Mouse (Mus musculus) small intestine, adult 2 months (tissue): ENCODE results near the gene Hsp90aa1. TPM values are rescaled to one million over a fixed set of nuclear protein-coding genes. Genes with fewer than 3 reads are reported as not detected.

Experiments used
- H3K27ac ChIP-seq: fragments of 200-500 bp; 2 replicates; pipeline ENCODE4 v1.5.1; 2012; ENCODE audit warnings: low read depth, low read length, control low read depth, inconsistent platforms; ENCODE audit not compliant: insufficient read depth
- H3K27me3 ChIP-seq: fragments of 200-500 bp; 2 replicates; pipeline ENCODE4 v1.6.1; 2012; ENCODE audit warnings: mild to moderate bottlenecking, moderate library complexity, low read length, inconsistent platforms; ENCODE audit not compliant: control insufficient read depth, insufficient read depth
- H3K36me3 ChIP-seq: fragments of 200-500 bp; 2 replicates; pipeline ENCODE4 v1.6.1; 2012; ENCODE audit warnings: mild to moderate bottlenecking, low read length, control low read depth, inconsistent platforms; ENCODE audit not compliant: control insufficient read depth, insufficient read depth
- H3K4me1 ChIP-seq: fragments of 200-500 bp; 2 replicates; pipeline ENCODE4 v1.6.1; 2012; ENCODE audit warnings: low read length, inconsistent platforms, mixed read lengths; ENCODE audit not compliant: control insufficient read depth, insufficient read depth, insufficient read length
- H3K4me3 ChIP-seq: fragments of 200-500 bp; 2 replicates; pipeline ENCODE4 v1.5.1; 2012; ENCODE audit warnings: low read depth, mild to moderate bottlenecking, control low read depth, inconsistent platforms, low read length, moderate library complexity
- CTCF ChIP-seq: fragments of 200-500 bp; IDR thresholded peaks from 2 replicates; pipeline ENCODE4 v1.5.1; 2012; ENCODE audit warnings: low read depth, mild to moderate bottlenecking, control low read depth, inconsistent platforms, low read length, moderate library complexity, mixed read lengths; ENCODE audit not compliant: insufficient replicate concordance, insufficient read length; ENCODE audit errors: extremely low read depth
- POLR2A ChIP-seq: fragments of 200-500 bp; IDR thresholded peaks from 2 replicates; pipeline ENCODE4 v1.6.1; 2012; ENCODE audit warnings: low read depth, mild to moderate bottlenecking, control low read depth, inconsistent platforms, low read length, moderate library complexity
- WGBS: fragments of 180-500 bp; shearing (Covaris S2); methylation state at CpG from one replicate; pipeline ENCODE4 v1.1.7; 2018; 5-methylcytosine and 5-hydroxymethylcytosine counted together
- polyA plus RNA-seq: library from polyadenylated mRNA; depleted of rRNA; stranded (reverse); fragments of >200 nt; gene quantifications from 2 replicates; pipeline ENCODE4 v1.2.3, GENCODE M21; 2012; rRNA removed

Gene Hsp90aa1
- polyA plus RNA-seq, 1 experiment, result 23.2 TPM

GRCm38 (mm10) chr12:110674243-110674642 lies 28.3 kb downstream of the Hsp90aa1 start:
- 0 out of 2 replicates have a peak, but pooled peaks cover 2% of the 10 kb centered on the region for H3K36me3 ChIP-seq
- H3K4me1 ChIP-seq, result no peaks in the 10 kb centered on the region
- 56% methylated on average over 5 of the region's 5 CpGs for WGBS
- H3K27me3 ChIP-seq, result no peaks in the 10 kb centered on the region
- H3K27ac ChIP-seq, result no peak overlapping the region
- TF ChIP-seq CTCF (peak; percentile 23; the same call in 1 of the 2 replicates), POLR2A (no peak)
- no peak overlapping the region for H3K4me3 ChIP-seq

GRCm38 (mm10) chr12:110667466-110668077 lies 35.0 kb downstream of the Hsp90aa1 start:
- H3K36me3 ChIP-seq, result peaks cover 60% of the 10 kb centered on the region

GRCm38 (mm10) chr12:110661746-110662145 lies 40.8 kb downstream of the Hsp90aa1 start:
- no peaks in the 10 kb centered on the region for H3K4me1 ChIP-seq
- TF ChIP-seq POLR2A (no peak), CTCF (no peak)
- H3K27me3 ChIP-seq, result no peaks in the 10 kb centered on the region
- H3K4me3 ChIP-seq, result no peak overlapping the region
- H3K27ac ChIP-seq, result no peak overlapping the region
- peaks cover 95% of the 10 kb centered on the region for H3K36me3 ChIP-seq
- WGBS, result 96% methylated on average over 14 of the region's 14 CpGs

More at GRCm38 (mm10) chr12:110667466-110668077, 35.0 kb downstream of the Hsp90aa1 start:
- no peak overlapping the region for H3K4me3 ChIP-seq
- WGBS, result 76% methylated on average over 13 of the region's 13 CpGs
- H3K4me1 ChIP-seq, result no peaks in the 10 kb centered on the region
- no peaks in the 10 kb centered on the region for H3K27me3 ChIP-seq
- no peak for TF ChIP-seq POLR2A
- TF ChIP-seq CTCF, result no peak
- H3K27ac ChIP-seq, result no peak overlapping the region

DNA sequence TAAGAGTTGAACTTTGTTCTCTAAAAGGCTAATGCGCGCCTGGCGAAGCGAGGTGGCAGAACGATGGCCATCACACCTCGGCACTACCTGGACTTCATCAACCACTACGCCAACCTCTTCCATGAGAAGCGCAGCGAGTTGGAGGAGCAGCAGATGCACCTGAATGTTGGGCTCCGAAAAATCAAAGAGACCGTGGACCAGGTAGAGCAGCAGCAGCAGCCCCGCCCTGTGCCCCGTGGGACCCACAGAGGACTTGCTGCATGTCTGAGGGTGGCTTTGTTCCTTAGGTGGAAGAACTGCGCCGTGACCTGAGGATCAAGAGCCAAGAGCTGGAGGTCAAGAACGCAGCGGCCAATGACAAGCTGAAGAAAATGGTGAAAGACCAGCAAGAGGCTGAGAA lies 51.1 kb downstream of the Hsp90aa1 start:
- WGBS, result 95% methylated on average over 17 of the region's 17 CpGs
- Histone ChIP-seq H3K27me3 (no peaks in the 10 kb centered on the region), H3K4me3 (no peak overlapping the region), H3K27ac (no peak overlapping the region), H3K4me1 (no peaks in the 10 kb centered on the region), H3K36me3 (peaks cover 91% of the 10 kb centered on the region)
- TF ChIP-seq POLR2A (no peak), CTCF (no peak)

- WGBS, result 82% methylated on average over 8 of the region's 8 CpGs
- Histone ChIP-seq H3K4me3 (no peak overlapping the region), H3K27me3 (no peaks in the 10 kb centered on the region), H3K27ac (no peak overlapping the region), H3K4me1 (no peaks in the 10 kb centered on the region), H3K36me3 (peaks cover 87% of the 10 kb centered on the region)
- TF ChIP-seq POLR2A (no peak), CTCF (no peak)
Measured at GRCm38 (mm10) chr12:110650241-110650641, 52.3 kb downstream of the Hsp90aa1 start.

Other genes with a start within 250 kb of the Hsp90aa1 start
- 142 and 363 TPM in 2 replicates for gene Dync1h1, start 101.3 kb downstream of the Hsp90aa1 start, polyA plus RNA-seq
- gene 1700001K19Rik, start 20.1 kb downstream of the Hsp90aa1 start, polyA plus RNA-seq, result not detected in 2 replicates
- 6.1 and 15.5 TPM in 2 replicates for gene Wdr20, start 35.2 kb upstream of the Hsp90aa1 start, polyA plus RNA-seq
- gene Mok, start 138.2 kb upstream of the Hsp90aa1 start, polyA plus RNA-seq, result 0.17 and 0.81 TPM in 2 replicates
- 2.1 and 3.2 TPM in 2 replicates for gene Zfp839, start 147.5 kb upstream of the Hsp90aa1 start, polyA plus RNA-seq
- 19.4 and 20.4 TPM in 2 replicates for gene Cinp, start 186.4 kb upstream of the Hsp90aa1 start, polyA plus RNA-seq
- 2.2 and 2.5 TPM in 2 replicates for gene Tecpr2, start 186.5 kb upstream of the Hsp90aa1 start, polyA plus RNA-seq